Mouse (Mus musculus) gastrocnemius, postnatal 36 days (tissue): ENCODE data around the gene Gm884. TPM values are rescaled to one million over a fixed set of nuclear protein-coding genes. Genes with fewer than 3 reads are reported as not detected.
"Not testable (repeated sequence)": the region's sequence is repeated elsewhere in the genome, so short reads cannot be mapped to it uniquely, and the experiment has no call there.

ENCODE experiments used
- DNase-seq, 2 experiments: peaks; one replicate each; pipeline ENCODE4 v3.0.0; 2022
- intact Hi-C: fragments of 180-260 bp; cut with DNase I; formaldehyde crosslinking; loops from one replicate; pipeline ENCODE4 v1.15.1; 2025
- total RNA-seq, 2 experiments: library from RNA; stranded (reverse); gene quantifications; 2 replicates each; pipeline ENCODE4 v1.2.3; 2021

The Gm884 gene
- total RNA-seq, 2 experiments from 2014 or later = not detected

GRCm38 (mm10) chr11:103636261-103636660, 15.3 kb upstream of the Gm884 start:
- DNase-seq = no peak
- intact Hi-C loops = no loop called here

GRCm38 (mm10) chr11:103635481-103635880, 14.5 kb upstream of the Gm884 start:
- DNase-seq = no peak
- intact Hi-C loops = no loop called here

GRCm38 (mm10) chr11:103634806-103635205, 13.9 kb upstream of the Gm884 start:
- intact Hi-C loops = no loop called here
- no peak for DNase-seq

GRCm38 (mm10) chr11:103627453-103627852, 6.5 kb upstream of the Gm884 start:
- no peak for DNase-seq
- intact Hi-C loops = no loop called here

GRCm38 (mm10) chr11:103610772-103611171, 10.2 kb downstream of the Gm884 start:
- intact Hi-C loops = no loop called here
- no peak for DNase-seq

- no peak for DNase-seq
- intact Hi-C loops = no loop called here
Observed at GRCm38 (mm10) chr11:103606611-103607010, 14.3 kb downstream of the Gm884 start.

GRCm38 (mm10) chr11:103578339-103578738, 42.6 kb downstream of the Gm884 start:
- intact Hi-C loops = no loop called here
- no peak for DNase-seq

GRCm38 (mm10) chr11:103556021-103556420, 64.9 kb downstream of the Gm884 start:
- no peak for DNase-seq
- intact Hi-C loops = loop anchor here (5.0 kb wide), 1 partner anchor 194 kb away; the partner anchor contains the start of gene Arhgap27

- intact Hi-C loops, DNase-seq: not testable (repeated sequence)
Observed at GRCm38 (mm10) chr11:103534973-103535372, 86.0 kb downstream of the Gm884 start.

- intact Hi-C loops = no loop called here
- DNase-seq = no peak
Observed at GRCm38 (mm10) chr11:103512111-103512510, 108.8 kb downstream of the Gm884 start.

- intact Hi-C loops = no loop called here
- DNase-seq = no peak
Observed at GRCm38 (mm10) chr11:103504497-103504896, 116.4 kb downstream of the Gm884 start, which contains the start of gene Lrrc37a. Gene Lrrc37a (minus strand): TSS chr11:103504597.

Other genes with a start within 250 kb of the Gm884 start
- 10 to 100 TPM; 10.6 to 11.8 TPM for gene Plekhm1, start 208.5 kb downstream of the Gm884 start, total RNA-seq
- gene Lrrc37a, start 116.5 kb downstream of the Gm884 start, total RNA-seq = not detected
- gene Lyzl6, start 17.8 kb upstream of the Gm884 start, total RNA-seq = not detected
- not detected for gene Rprml, start 28.4 kb upstream of the Gm884 start, total RNA-seq
- gene Gosr2, start 76.8 kb upstream of the Gm884 start, total RNA-seq = 10 to 100 TPM; 33.1 to 36.2 TPM
- not detected for gene Wnt9b, start 128.7 kb upstream of the Gm884 start, total RNA-seq
- gene Wnt3, start 153.0 kb upstream of the Gm884 start, total RNA-seq = not detected